Mouse (Mus musculus) granulocyte monocyte progenitor cell, adult 5-6 weeks (primary cell): ENCODE data around the gene Dnajb6. TPM values are rescaled to one million over a fixed set of nuclear protein-coding genes. Genes with fewer than 3 reads are reported as not detected.
A peak's percentile ranks its signal among the peaks of the same experiment; 100 is the strongest.
"Not testable (repeated sequence)": the region's sequence is repeated elsewhere in the genome, so short reads cannot be mapped to it uniquely, and the experiment has no call there.

Source experiments
- ATAC-seq: replicated peaks from 2 replicates; pipeline ENCODE4 v1.8.0; 2016; ENCODE audit warnings: mild to moderate bottlenecking, moderate TSS enrichment, inconsistent platforms; ENCODE audit not compliant: poor library complexity, severe bottlenecking
- total RNA-seq, 2 experiments: library from RNA; stranded (forward) in 1 of 2; stranded (reverse) in 1 of 2; fragments of 200-712, 200-1000 nt in 1 of 2; fragments of >200 nt in 1 of 2; fragmentation: Nextera tagmentation in 1 of 2; gene quantifications; 2 replicates each; pipeline ENCODE4 v1.2.3; 2014 to 2017

Dnajb6 gene
- 129 and 145 TPM in 2 replicates for total RNA-seq (2014; fragmentation: Nextera tagmentation)
- 142 and 197 TPM in 2 replicates for total RNA-seq (2017)

- ATAC-seq = peak; percentile 81
Measured at GRCm38 (mm10) chr5:29735557-29736061, at the start of gene Dnajb6, which contains the start of gene Gm5129. Dnajb6 (plus strand) TSS chr5:29735688. Gm5129 (minus strand) TSS chr5:29735936.

- peak; percentile 79 for ATAC-seq
Measured at GRCm38 (mm10) chr5:29687671-29688070, 47.8 kb upstream of the Dnajb6 start.

GRCm38 (mm10) chr5:29688352-29688751 is 47.1 kb upstream of the Dnajb6 start:
- ATAC-seq = no peak

- no peak for ATAC-seq
Measured at GRCm38 (mm10) chr5:29698493-29698892, 37.0 kb upstream of the Dnajb6 start.

- ATAC-seq = no peak
Measured at GRCm38 (mm10) chr5:29699520-29700202, 35.8 kb upstream of the Dnajb6 start.

- ATAC-seq = no peak
Measured at GRCm38 (mm10) chr5:29707241-29707640, 28.2 kb upstream of the Dnajb6 start.

GRCm38 (mm10) chr5:29708258-29708657 is 27.2 kb upstream of the Dnajb6 start:
- ATAC-seq = no peak

- no peak for ATAC-seq
Measured at GRCm38 (mm10) chr5:29711631-29712030, 23.9 kb upstream of the Dnajb6 start.

- ATAC-seq = no peak
Measured at GRCm38 (mm10) chr5:29712906-29713305, 22.6 kb upstream of the Dnajb6 start.

GRCm38 (mm10) chr5:29721159-29721558 is 14.3 kb upstream of the Dnajb6 start:
- ATAC-seq = no peak

- ATAC-seq = no peak
Measured at GRCm38 (mm10) chr5:29725369-29725768, 10.1 kb upstream of the Dnajb6 start.

GRCm38 (mm10) chr5:29726070-29726469 is 9.4 kb upstream of the Dnajb6 start:
- not testable (repeated sequence) for ATAC-seq

- no peak for ATAC-seq
Measured at GRCm38 (mm10) chr5:29734831-29735510, 517 bp upstream of the Dnajb6 start.

GRCm38 (mm10) chr5:29736073-29736900 is 799 bp downstream of the Dnajb6 start:
- peak; percentile 27 for ATAC-seq

GRCm38 (mm10) chr5:29736942-29737341 is 1.5 kb downstream of the Dnajb6 start:
- ATAC-seq = peak; percentile 28

- ATAC-seq = no peak
Measured at GRCm38 (mm10) chr5:29737471-29737870, 2.0 kb downstream of the Dnajb6 start.

- ATAC-seq = no peak
Measured at GRCm38 (mm10) chr5:29738076-29738475, 2.6 kb downstream of the Dnajb6 start.

- ATAC-seq = no peak
Measured at GRCm38 (mm10) chr5:29740651-29741050, 5.2 kb downstream of the Dnajb6 start.

GRCm38 (mm10) chr5:29741093-29741492 is 5.6 kb downstream of the Dnajb6 start:
- no peak for ATAC-seq

GRCm38 (mm10) chr5:29747661-29748060 is 12.2 kb downstream of the Dnajb6 start:
- ATAC-seq = peak; percentile 58

- ATAC-seq = no peak
Measured at GRCm38 (mm10) chr5:29751306-29751705, 15.8 kb downstream of the Dnajb6 start.
